Mouse (Mus musculus): Measurements from ENCODE around the gene Madcam1. TPM values are rescaled to one million over a fixed set of nuclear protein-coding genes. Genes with fewer than 3 reads are reported as not detected.

Gene Madcam1
- polyA plus RNA-seq, 1 experiment = not detected

DNA sequence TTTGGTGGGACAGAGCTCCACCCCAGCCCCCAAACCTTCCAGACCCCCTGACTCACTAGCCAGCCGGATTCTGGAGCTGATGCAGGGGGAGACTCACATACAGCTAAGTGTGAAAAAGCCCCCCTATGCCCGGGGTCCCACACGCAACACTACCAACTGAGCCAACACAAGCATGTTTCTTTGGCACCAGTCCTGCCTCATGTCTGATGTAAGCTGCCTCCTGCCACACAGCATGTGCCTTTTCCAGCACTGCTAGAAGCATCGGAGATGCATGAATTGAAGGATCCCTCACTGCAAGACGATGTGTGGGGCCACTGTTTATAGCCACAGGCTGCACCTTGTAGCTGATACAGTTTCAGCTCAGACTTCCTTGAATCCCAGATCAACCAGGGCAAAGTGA is 36.0 kb upstream of the Madcam1 start:
- Histone ChIP-seq H3K36me3 (ENCODE audit: control insufficient read depth, insufficient read depth) (no peaks in the 10 kb centered on the region), H3ac (ENCODE audit: control insufficient read depth, insufficient read length, low read depth) (no peak overlapping the region), H3K27me3 (ENCODE audit: control insufficient read depth, insufficient read depth, insufficient read length) (peaks cover 2% of the 10 kb centered on the region), H3K79me3 (ENCODE audit: low read depth) (no peaks in the 10 kb centered on the region), H3K79me2 (ENCODE audit: control insufficient read depth, insufficient read depth) (no peaks in the 10 kb centered on the region), H3K4me3 (ENCODE audit: insufficient read depth, poor library complexity, severe bottlenecking) (no peak overlapping the region)
- no peak for TF ChIP-seq USF1 (IDR thresholded peaks at IDR 0.05; ENCODE audit: low read depth)
- TF ChIP-seq MYOD1 (IDR thresholded peaks at IDR 0.05; ENCODE audit: control insufficient read depth, insufficient read length, low read depth) = no peak
- no peak for TF ChIP-seq FOSL1 (IDR thresholded peaks at IDR 0.05; ENCODE audit: insufficient read depth, low read length, poor library complexity, severe bottlenecking)
- no peak for TF ChIP-seq CEBPB (IDR thresholded peaks at IDR 0.05; ENCODE audit: low read depth)
- no peak for TF ChIP-seq MAX (IDR thresholded peaks at IDR 0.05)
- TF ChIP-seq CTCF (IDR thresholded peaks at IDR 0.05; ENCODE audit: control insufficient read depth, insufficient read depth, insufficient read length) = no peak
- no peak for TF ChIP-seq MYOG (IDR thresholded peaks at IDR 0.05; ENCODE audit: control insufficient read depth, extremely low read depth, insufficient read length)

- no peaks in the 10 kb centered on the region for H3K27me3 ChIP-seq (ENCODE audit: control insufficient read depth, insufficient read depth, insufficient read length)
- H3K79me2 ChIP-seq (ENCODE audit: control insufficient read depth, insufficient read depth) = no peaks in the 10 kb centered on the region
- TF ChIP-seq MYOG (IDR thresholded peaks at IDR 0.05; ENCODE audit: control insufficient read depth, extremely low read depth, insufficient read length) (no peak), FOSL1 (IDR thresholded peaks at IDR 0.05; ENCODE audit: insufficient read depth, low read length, poor library complexity, severe bottlenecking) (no peak), MAX (IDR thresholded peaks at IDR 0.05) (no peak), USF1 (IDR thresholded peaks at IDR 0.05; ENCODE audit: low read depth) (no peak), CEBPB (IDR thresholded peaks at IDR 0.05; ENCODE audit: low read depth) (no peak), MYOD1 (IDR thresholded peaks at IDR 0.05; ENCODE audit: control insufficient read depth, insufficient read length, low read depth) (no peak), CTCF (IDR thresholded peaks at IDR 0.05; ENCODE audit: control insufficient read depth, insufficient read depth, insufficient read length) (no peak)
- H3ac ChIP-seq (ENCODE audit: control insufficient read depth, insufficient read length, low read depth) = no peak overlapping the region
- no peaks in the 10 kb centered on the region for H3K79me3 ChIP-seq (ENCODE audit: low read depth)
- no peak overlapping the region for H3K4me3 ChIP-seq (ENCODE audit: insufficient read depth, poor library complexity, severe bottlenecking)
- H3K36me3 ChIP-seq (ENCODE audit: control insufficient read depth, insufficient read depth) = no peaks in the 10 kb centered on the region
Measured at GRCm38 (mm10) chr10:79631432-79631831, 32.9 kb upstream of the Madcam1 start.

DNA sequence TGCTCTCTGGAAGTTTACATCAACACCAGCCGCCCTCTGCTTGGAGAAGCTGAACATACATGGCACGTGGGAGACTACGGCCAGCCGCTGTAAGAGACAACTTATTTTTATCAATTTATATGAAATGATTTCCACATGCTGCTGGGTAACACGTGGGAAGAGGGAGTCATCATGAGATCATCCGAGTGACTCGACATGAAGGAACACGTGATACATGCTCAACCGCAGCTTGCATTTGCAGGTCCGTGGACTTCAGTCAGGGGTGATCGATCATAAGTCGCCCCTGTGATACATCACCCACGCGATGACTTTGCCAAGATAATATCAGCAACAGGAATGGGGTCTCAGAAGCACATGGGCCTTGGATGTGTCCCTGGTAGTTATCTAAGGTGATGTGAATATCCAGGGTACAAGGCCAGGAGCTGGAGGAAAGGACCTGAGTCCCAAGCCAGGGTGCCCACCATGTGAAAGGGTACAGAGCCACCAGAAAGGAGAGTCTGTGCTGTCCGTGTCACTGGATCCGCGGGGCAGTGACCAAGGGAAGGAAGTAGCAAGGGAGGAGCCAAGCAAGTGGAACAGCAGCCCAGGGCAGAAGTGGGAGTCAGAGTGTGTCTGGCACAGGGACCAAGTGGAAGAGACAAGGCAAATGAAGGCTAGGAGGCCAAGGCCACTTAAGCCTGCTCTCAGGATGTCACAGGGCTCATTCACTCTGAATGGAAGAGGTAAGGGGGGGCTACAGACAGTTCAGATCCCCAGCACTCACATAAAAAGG is 31.2 kb upstream of the Madcam1 start:
- peak; percentile 97 for TF ChIP-seq MAX (IDR thresholded peaks at IDR 0.05)
- peak; percentile 12 for TF ChIP-seq MYOD1 (IDR thresholded peaks at IDR 0.05; ENCODE audit: control insufficient read depth, insufficient read length, low read depth)
- peak; percentile 71 for TF ChIP-seq CEBPB (IDR thresholded peaks at IDR 0.05; ENCODE audit: low read depth)
- no peak for TF ChIP-seq MYOG (IDR thresholded peaks at IDR 0.05; ENCODE audit: control insufficient read depth, extremely low read depth, insufficient read length)
- no peak for TF ChIP-seq CTCF (IDR thresholded peaks at IDR 0.05; ENCODE audit: control insufficient read depth, insufficient read depth, insufficient read length)
- peak; percentile 83 for TF ChIP-seq FOSL1 (IDR thresholded peaks at IDR 0.05; ENCODE audit: insufficient read depth, low read length, poor library complexity, severe bottlenecking)
- peak; percentile 97 for TF ChIP-seq USF1 (IDR thresholded peaks at IDR 0.05; ENCODE audit: low read depth)
- no peaks in the 10 kb centered on the region for H3K79me2 ChIP-seq (ENCODE audit: control insufficient read depth, insufficient read depth)
- H3K79me3 ChIP-seq (ENCODE audit: low read depth) = no peaks in the 10 kb centered on the region
- H3K4me3 ChIP-seq (ENCODE audit: insufficient read depth, poor library complexity, severe bottlenecking) = no peak overlapping the region
- H3K36me3 ChIP-seq (ENCODE audit: control insufficient read depth, insufficient read depth) = no peaks in the 10 kb centered on the region
- H3ac ChIP-seq (ENCODE audit: control insufficient read depth, insufficient read length, low read depth) = peak overlapping the region; percentile 39
- peaks cover 13% of the 10 kb centered on the region for H3K27me3 ChIP-seq (ENCODE audit: control insufficient read depth, insufficient read depth, insufficient read length)

GRCm38 (mm10) chr10:79636287-79636686 is 28.1 kb upstream of the Madcam1 start:
- peaks cover 17% of the 10 kb centered on the region for H3K27me3 ChIP-seq (ENCODE audit: control insufficient read depth, insufficient read depth, insufficient read length)
- H3K79me3 ChIP-seq (ENCODE audit: low read depth) = no peaks in the 10 kb centered on the region
- H3ac ChIP-seq (ENCODE audit: control insufficient read depth, insufficient read length, low read depth) = no peak overlapping the region
- no peak overlapping the region for H3K4me3 ChIP-seq (ENCODE audit: insufficient read depth, poor library complexity, severe bottlenecking)
- no peaks in the 10 kb centered on the region for H3K36me3 ChIP-seq (ENCODE audit: control insufficient read depth, insufficient read depth)
- TF ChIP-seq FOSL1 (IDR thresholded peaks at IDR 0.05; ENCODE audit: insufficient read depth, low read length, poor library complexity, severe bottlenecking) (no peak), MYOG (IDR thresholded peaks at IDR 0.05; ENCODE audit: control insufficient read depth, extremely low read depth, insufficient read length) (no peak)
- no peaks in the 10 kb centered on the region for H3K79me2 ChIP-seq (ENCODE audit: control insufficient read depth, insufficient read depth)

DNA sequence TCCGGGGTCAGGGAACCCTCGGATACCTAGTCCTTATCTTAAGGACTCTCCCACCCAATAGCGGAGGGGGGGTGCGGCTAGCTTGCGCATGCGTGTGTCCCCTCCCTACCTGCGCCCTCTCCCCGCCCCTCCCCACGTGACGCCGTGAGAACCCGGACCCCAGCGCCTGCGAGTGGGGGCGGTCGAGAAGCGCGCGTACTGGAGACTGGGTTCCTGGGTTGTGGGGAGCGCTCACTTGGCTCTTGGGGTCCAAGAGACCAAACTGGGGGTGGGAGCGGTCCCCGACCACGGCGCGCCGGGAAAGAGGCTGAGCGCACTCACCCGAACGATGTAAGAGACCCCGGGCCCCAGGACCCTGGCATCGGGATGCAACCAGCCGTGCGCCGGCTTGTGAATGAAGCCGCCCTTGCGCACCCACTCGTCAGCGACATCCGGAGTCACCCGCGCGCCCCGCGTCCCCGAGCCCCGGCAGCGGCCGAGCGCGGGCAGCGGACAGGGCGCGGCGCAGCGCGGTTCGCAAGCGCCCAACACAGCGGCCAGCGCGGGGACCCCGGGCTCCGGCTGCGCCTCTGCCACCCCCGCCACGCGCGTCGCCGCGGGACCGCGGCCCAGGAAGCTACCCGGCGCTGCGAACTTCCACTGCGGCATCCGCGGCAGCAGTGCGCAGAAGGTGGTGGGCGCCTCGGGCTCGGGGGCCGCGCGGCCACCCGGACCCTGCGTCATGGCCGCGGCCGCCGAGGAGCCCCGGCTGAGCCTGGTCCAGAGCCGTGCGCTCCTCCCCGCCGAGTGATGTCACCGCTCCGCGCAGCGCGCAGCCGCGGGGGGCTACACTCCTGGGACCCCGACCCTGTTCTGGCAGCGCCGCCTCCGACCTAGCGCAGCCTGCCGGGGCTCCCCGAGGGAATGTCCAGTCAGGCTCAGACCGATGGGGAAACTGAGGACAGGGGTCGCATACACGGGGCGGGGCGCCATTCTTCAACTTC is 26.9 kb upstream of the Madcam1 start, which contains the start of gene Shc2:
Gene Shc2, minus strand, starts transcription at position 791 of the 983 bp plus-strand sequence.
- Histone ChIP-seq H3ac (ENCODE audit: control insufficient read depth, insufficient read length, low read depth) (peak within 1 kb of the TSS; percentile 92), H3K79me2 (ENCODE audit: control insufficient read depth, insufficient read depth) (no peaks in the 10 kb centered on the region), H3K36me3 (ENCODE audit: control insufficient read depth, insufficient read depth) (no peaks in the 10 kb centered on the region), H3K27me3 (ENCODE audit: control insufficient read depth, insufficient read depth, insufficient read length) (peaks cover 18% of the 10 kb centered on the region), H3K79me3 (ENCODE audit: low read depth) (no peaks in the 10 kb centered on the region), H3K4me3 (ENCODE audit: insufficient read depth, poor library complexity, severe bottlenecking) (peak within 1 kb of the TSS; percentile 14)
- TF ChIP-seq USF1 (IDR thresholded peaks at IDR 0.05; ENCODE audit: low read depth) (no peak), CTCF (IDR thresholded peaks at IDR 0.05; ENCODE audit: control insufficient read depth, insufficient read depth, insufficient read length) (no peak), CEBPB (IDR thresholded peaks at IDR 0.05; ENCODE audit: low read depth) (no peak), MAX (IDR thresholded peaks at IDR 0.05) (no peak), MYOD1 (IDR thresholded peaks at IDR 0.05; ENCODE audit: control insufficient read depth, insufficient read length, low read depth) (no peak), FOSL1 (IDR thresholded peaks at IDR 0.05; ENCODE audit: insufficient read depth, low read length, poor library complexity, severe bottlenecking) (no peak), MYOG (IDR thresholded peaks at IDR 0.05; ENCODE audit: control insufficient read depth, extremely low read depth, insufficient read length) (no peak)
